Mouse (Mus musculus): ENCODE results near the gene Ncor2. TPM values are rescaled to one million over a fixed set of nuclear protein-coding genes. Genes with fewer than 3 reads are reported as not detected.

The Ncor2 gene
- polyA plus RNA-seq, 1 experiment from 2014 or later, result 23.3 TPM

DNA sequence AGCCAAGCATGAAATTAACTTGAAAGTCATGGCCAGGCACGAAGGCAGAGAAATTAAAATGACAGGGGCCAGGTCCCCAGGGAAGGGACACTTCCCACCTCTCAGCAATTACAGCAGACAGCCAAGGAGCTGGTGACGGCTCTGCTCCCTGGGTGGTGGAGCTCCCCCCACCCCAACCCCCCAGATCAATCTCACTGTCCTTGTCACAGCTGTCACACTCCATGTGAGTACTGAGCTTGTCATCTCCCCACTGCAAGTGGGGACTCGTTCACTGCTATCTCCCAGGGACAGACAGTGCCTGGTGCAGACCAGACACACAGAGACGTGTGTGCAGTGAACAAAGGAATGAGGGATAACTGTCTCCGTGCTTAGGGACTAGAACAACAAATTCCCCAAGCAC lies 85.2 kb downstream of the Ncor2 start:
- H3K9me3 ChIP-seq (ENCODE audit: control insufficient read depth, low read length), result no peaks in the 10 kb centered on the region
- H3K27me3 ChIP-seq (replicated peaks; ENCODE audit: control insufficient read depth, insufficient read depth, low read length), result no peaks in the 10 kb centered on the region
- peak overlapping the region; percentile 54 for H3K27ac ChIP-seq (ENCODE audit: low read depth, low read length)
- H3K9ac ChIP-seq (ENCODE audit: low read depth, low read length), result peak overlapping the region; percentile 50
- peak; percentile 70 for ATAC-seq
- H3K4me2 ChIP-seq (ENCODE audit: low read length), result no peak overlapping the region
- H3K4me1 ChIP-seq (ENCODE audit: control insufficient read depth, insufficient read depth, low read depth, low read length), result peaks cover 19% of the 10 kb centered on the region
- 20% methylated on average over 5 of the region's 5 CpGs for WGBS
- H3K36me3 ChIP-seq (ENCODE audit: control insufficient read depth, insufficient read depth, low read length), result peaks cover 41% of the 10 kb centered on the region
- no peak overlapping the region for H3K4me3 ChIP-seq (ENCODE audit: low read length)

- Histone ChIP-seq H3K27me3 (replicated peaks; ENCODE audit: control insufficient read depth, insufficient read depth, low read length) (no peaks in the 10 kb centered on the region), H3K9ac (ENCODE audit: low read depth, low read length) (no peak overlapping the region), H3K27ac (ENCODE audit: low read depth, low read length) (no peak overlapping the region), H3K4me2 (ENCODE audit: low read length) (no peak overlapping the region), H3K4me1 (ENCODE audit: control insufficient read depth, insufficient read depth, low read depth, low read length) (no peaks in the 10 kb centered on the region), H3K9me3 (ENCODE audit: control insufficient read depth, low read length) (no peaks in the 10 kb centered on the region), H3K4me3 (ENCODE audit: low read length) (no peak overlapping the region), H3K36me3 (ENCODE audit: control insufficient read depth, insufficient read depth, low read length) (peaks cover 51% of the 10 kb centered on the region)
- 81% methylated on average over 6 of the region's 6 CpGs for WGBS
- ATAC-seq, result no peak
Measured at GRCm38 (mm10) chr5:125088076-125088475, 90.9 kb downstream of the Ncor2 start.

- no peaks in the 10 kb centered on the region for H3K27me3 ChIP-seq (replicated peaks; ENCODE audit: control insufficient read depth, insufficient read depth, low read length)
- no peak overlapping the region for H3K4me3 ChIP-seq (ENCODE audit: low read length)
- peaks cover 17% of the 10 kb centered on the region for H3K4me1 ChIP-seq (ENCODE audit: control insufficient read depth, insufficient read depth, low read depth, low read length)
- H3K27ac ChIP-seq (ENCODE audit: low read depth, low read length), result no peak overlapping the region
- ATAC-seq, result no peak
- 52% methylated on average over 8 of the region's 8 CpGs for WGBS
- H3K9ac ChIP-seq (ENCODE audit: low read depth, low read length), result no peak overlapping the region
- H3K9me3 ChIP-seq (ENCODE audit: control insufficient read depth, low read length), result no peaks in the 10 kb centered on the region
- no peak overlapping the region for H3K4me2 ChIP-seq (ENCODE audit: low read length)
- H3K36me3 ChIP-seq (ENCODE audit: control insufficient read depth, insufficient read depth, low read length), result peaks cover 43% of the 10 kb centered on the region
Measured at GRCm38 (mm10) chr5:125085097-125085617, 93.9 kb downstream of the Ncor2 start.

GRCm38 (mm10) chr5:125083674-125084073 lies 95.3 kb downstream of the Ncor2 start:
- Histone ChIP-seq H3K9ac (ENCODE audit: low read depth, low read length) (no peak overlapping the region), H3K27me3 (replicated peaks; ENCODE audit: control insufficient read depth, insufficient read depth, low read length) (no peaks in the 10 kb centered on the region), H3K4me3 (ENCODE audit: low read length) (no peak overlapping the region), H3K27ac (ENCODE audit: low read depth, low read length) (no peak overlapping the region), H3K4me1 (ENCODE audit: control insufficient read depth, insufficient read depth, low read depth, low read length) (peaks cover 17% of the 10 kb centered on the region), H3K4me2 (ENCODE audit: low read length) (no peak overlapping the region), H3K9me3 (ENCODE audit: control insufficient read depth, low read length) (no peaks in the 10 kb centered on the region), H3K36me3 (ENCODE audit: control insufficient read depth, insufficient read depth, low read length) (peaks cover 36% of the 10 kb centered on the region)
- 85% methylated on average over 6 of the region's 6 CpGs for WGBS
- no peak for ATAC-seq

- no peaks in the 10 kb centered on the region for H3K27me3 ChIP-seq (replicated peaks; ENCODE audit: control insufficient read depth, insufficient read depth, low read length)
- H3K4me3 ChIP-seq (ENCODE audit: low read length), result no peak overlapping the region
- H3K9ac ChIP-seq (ENCODE audit: low read depth, low read length), result peak overlapping the region; percentile 42
- H3K9me3 ChIP-seq (ENCODE audit: control insufficient read depth, low read length), result no peaks in the 10 kb centered on the region
- H3K36me3 ChIP-seq (ENCODE audit: control insufficient read depth, insufficient read depth, low read length), result peaks cover 44% of the 10 kb centered on the region
- H3K27ac ChIP-seq (ENCODE audit: low read depth, low read length), result peak overlapping the region; percentile 85
- H3K4me2 ChIP-seq (ENCODE audit: low read length), result no peak overlapping the region
- peak; percentile 90 for ATAC-seq
- H3K4me1 ChIP-seq (ENCODE audit: control insufficient read depth, insufficient read depth, low read depth, low read length), result peaks cover 17% of the 10 kb centered on the region
- 40% methylated on average over 21 of the region's 21 CpGs for WGBS
Measured at GRCm38 (mm10) chr5:125081318-125082101, 97.5 kb downstream of the Ncor2 start.

- Histone ChIP-seq H3K4me3 (ENCODE audit: low read length) (no peak overlapping the region), H3K27ac (ENCODE audit: low read depth, low read length) (peak overlapping the region; percentile 85), H3K9me3 (ENCODE audit: control insufficient read depth, low read length) (no peaks in the 10 kb centered on the region), H3K27me3 (replicated peaks; ENCODE audit: control insufficient read depth, insufficient read depth, low read length) (no peaks in the 10 kb centered on the region), H3K9ac (ENCODE audit: low read depth, low read length) (peak overlapping the region; percentile 42), H3K36me3 (ENCODE audit: control insufficient read depth, insufficient read depth, low read length) (peaks cover 40% of the 10 kb centered on the region), H3K4me2 (ENCODE audit: low read length) (no peak overlapping the region), H3K4me1 (ENCODE audit: control insufficient read depth, insufficient read depth, low read depth, low read length) (peaks cover 17% of the 10 kb centered on the region)
- ATAC-seq, result no peak
- 78% methylated on average over 8 of the region's 10 CpGs for WGBS
Measured at GRCm38 (mm10) chr5:125080787-125081317, 98.2 kb downstream of the Ncor2 start.

DNA sequence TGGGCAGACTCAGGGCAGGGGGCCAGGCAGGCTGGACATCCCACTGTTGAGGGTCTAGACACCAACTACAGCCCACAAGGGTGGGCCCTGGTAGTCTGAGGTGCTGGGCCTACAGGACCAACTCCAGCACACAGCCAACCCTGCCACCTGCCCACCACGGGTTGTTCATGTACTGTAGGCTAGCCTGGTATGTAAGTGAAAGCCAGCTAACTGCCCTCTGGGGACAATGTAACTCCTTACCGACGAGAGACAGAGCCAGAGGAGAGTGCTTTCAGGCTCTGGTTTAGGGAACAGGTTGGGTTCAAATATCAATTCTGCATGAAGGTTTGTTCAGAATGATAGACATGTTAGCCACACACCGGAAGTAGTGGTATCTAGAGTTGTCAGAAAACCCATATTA lies 98.7 kb downstream of the Ncor2 start:
- H3K4me3 ChIP-seq (ENCODE audit: low read length), result no peak overlapping the region
- H3K9me3 ChIP-seq (ENCODE audit: control insufficient read depth, low read length), result no peaks in the 10 kb centered on the region
- peaks cover 17% of the 10 kb centered on the region for H3K4me1 ChIP-seq (ENCODE audit: control insufficient read depth, insufficient read depth, low read depth, low read length)
- H3K27me3 ChIP-seq (replicated peaks; ENCODE audit: control insufficient read depth, insufficient read depth, low read length), result no peaks in the 10 kb centered on the region
- peak overlapping the region; percentile 85; the same call in 1 of the 2 replicates for H3K27ac ChIP-seq (ENCODE audit: low read depth, low read length)
- no peak overlapping the region for H3K4me2 ChIP-seq (ENCODE audit: low read length)
- no peak overlapping the region for H3K9ac ChIP-seq (ENCODE audit: low read depth, low read length)
- WGBS, result 75% methylated on average over 4 of the region's 4 CpGs
- ATAC-seq, result no peak
- peaks cover 38% of the 10 kb centered on the region for H3K36me3 ChIP-seq (ENCODE audit: control insufficient read depth, insufficient read depth, low read length)

GRCm38 (mm10) chr5:125078220-125078619 lies 100.8 kb downstream of the Ncor2 start:
- H3K4me2 ChIP-seq (ENCODE audit: low read length), result no peak overlapping the region
- peaks cover 17% of the 10 kb centered on the region for H3K4me1 ChIP-seq (ENCODE audit: control insufficient read depth, insufficient read depth, low read depth, low read length)
- no peak overlapping the region for H3K9ac ChIP-seq (ENCODE audit: low read depth, low read length)
- WGBS, result 76% methylated on average over 5 of the region's 5 CpGs
- H3K27me3 ChIP-seq (replicated peaks; ENCODE audit: control insufficient read depth, insufficient read depth, low read length), result no peaks in the 10 kb centered on the region
- no peak for ATAC-seq
- peaks cover 22% of the 10 kb centered on the region for H3K36me3 ChIP-seq (ENCODE audit: control insufficient read depth, insufficient read depth, low read length)
- H3K4me3 ChIP-seq (ENCODE audit: low read length), result no peak overlapping the region
- no peak overlapping the region for H3K27ac ChIP-seq (ENCODE audit: low read depth, low read length)
- H3K9me3 ChIP-seq (ENCODE audit: control insufficient read depth, low read length), result no peaks in the 10 kb centered on the region

GRCm38 (mm10) chr5:125076183-125076582 lies 102.8 kb downstream of the Ncor2 start:
- WGBS, result 80% methylated on average over 9 of the region's 9 CpGs
- Histone ChIP-seq H3K36me3 (ENCODE audit: control insufficient read depth, insufficient read depth, low read length) (peaks cover 15% of the 10 kb centered on the region), H3K4me1 (ENCODE audit: control insufficient read depth, insufficient read depth, low read depth, low read length) (peaks cover 9% of the 10 kb centered on the region), H3K9ac (ENCODE audit: low read depth, low read length) (no peak overlapping the region), H3K9me3 (ENCODE audit: control insufficient read depth, low read length) (no peaks in the 10 kb centered on the region), H3K27me3 (replicated peaks; ENCODE audit: control insufficient read depth, insufficient read depth, low read length) (no peaks in the 10 kb centered on the region), H3K4me2 (ENCODE audit: low read length) (no peak overlapping the region), H3K4me3 (ENCODE audit: low read length) (no peak overlapping the region), H3K27ac (ENCODE audit: low read depth, low read length) (no peak overlapping the region)
- ATAC-seq, result no peak

All from hindbrain, embryonic 16.5 days (tissue).